Mouse (Mus musculus) lung, embryonic 16.5 days (tissue): Measurements from ENCODE around the gene Cxcl9. TPM values are rescaled to one million over a fixed set of nuclear protein-coding genes. Genes with fewer than 3 reads are reported as not detected.

Source experiments
- ATAC-seq: fragments of 200-750 bp; cut with Nextera tagmentation; 2 replicates; pipeline ENCODE4 v1.8.0; 2017; ENCODE audit warnings: low read depth, mild to moderate bottlenecking, moderate library complexity
- H3K27ac ChIP-seq: fragments of 300-500 bp; sonication (generic); 2 replicates; pipeline ENCODE4 v1.5.1; 2014; ENCODE audit warnings: mild to moderate bottlenecking, control low read depth, low read length
- H3K27me3 ChIP-seq: fragments of 300-500 bp; sonication (generic); 2 replicates; pipeline ENCODE4 v1.6.1; 2014; ENCODE audit warnings: low read depth, low read length, mixed read lengths; ENCODE audit not compliant: control insufficient read depth, insufficient read depth
- H3K36me3 ChIP-seq: fragments of 300-500 bp; sonication (generic); 2 replicates; pipeline ENCODE4 v1.6.1; 2014; ENCODE audit warnings: low read length; ENCODE audit not compliant: control insufficient read depth, insufficient read depth
- H3K4me1 ChIP-seq: fragments of 300-500 bp; sonication (generic); replicated peaks from 2 replicates; pipeline ENCODE4 v1.6.1; 2014; ENCODE audit warnings: low read length, mixed read lengths; ENCODE audit not compliant: control insufficient read depth, insufficient read depth
- H3K4me2 ChIP-seq: fragments of 300-500 bp; sonication (generic); 2 replicates; pipeline ENCODE4 v1.6.1; 2014; ENCODE audit warnings: low read depth, low read length, control low read depth
- H3K4me3 ChIP-seq: fragments of 300-500 bp; sonication (generic); 2 replicates; pipeline ENCODE4 v1.5.1; 2014; ENCODE audit warnings: mild to moderate bottlenecking, low read length, control low read depth
- H3K9ac ChIP-seq: fragments of 300-500 bp; sonication (generic); 2 replicates; pipeline ENCODE4 v1.6.1; 2014; ENCODE audit warnings: low read length, control low read depth
- H3K9me3 ChIP-seq: fragments of 300-500 bp; sonication (generic); 2 replicates; pipeline ENCODE4 v1.6.1; 2016; ENCODE audit warnings: low read length; ENCODE audit not compliant: control insufficient read depth
- WGBS: fragments of 180-500 bp; shearing (Covaris S2); extraction: QIAGEN DNeasy Blood & Tissue Kit; methylation state at CpG from one replicate; pipeline ENCODE4 v1.1.7; 2014; 5-methylcytosine and 5-hydroxymethylcytosine counted together
- polyA plus RNA-seq: library from polyadenylated mRNA; unstranded; fragments of >200 nt; fragmentation: Nextera tagmentation; extraction: Ambion mirVana; gene quantifications from 2 replicates; pipeline ENCODE4 v1.2.1, GENCODE M21; 2015

The Cxcl9 gene
- polyA plus RNA-seq: not detected in 2 replicates

GRCm38 (mm10) chr5:92327929-92328328 is at the start of gene Cxcl9:
Gene Cxcl9 (minus strand): TSS chr5:92328079.
- ATAC-seq: no peak
- Histone ChIP-seq H3K9me3 (no peaks in the 10 kb centered on the region), H3K9ac (no peak within 1 kb of the TSS), H3K4me3 (no peak within 1 kb of the TSS), H3K4me2 (no peak within 1 kb of the TSS), H3K27ac (no peak within 1 kb of the TSS), H3K27me3 (no peaks in the 10 kb centered on the region), H3K4me1 (peaks cover 9% of the 10 kb centered on the region), H3K36me3 (no peaks in the 10 kb centered on the region)
- 76% methylated on average over 7 of the region's 7 CpGs for WGBS

- WGBS: 13% methylated on average over 13 of the region's 13 CpGs
- Histone ChIP-seq H3K36me3 (no peaks in the 10 kb centered on the region), H3K4me2 (peak overlapping the region; percentile 15; the same call in 1 of the 2 replicates), H3K4me3 (no peak overlapping the region), H3K4me1 (no peaks in the 10 kb centered on the region), H3K27ac (no peak overlapping the region), H3K27me3 (no peaks in the 10 kb centered on the region), H3K9me3 (no peaks in the 10 kb centered on the region), H3K9ac (no peak overlapping the region)
- ATAC-seq: no peak
These were observed 49.0 kb upstream of the Cxcl9 start for GRCm38 (mm10) chr5:92376795-92377405.

GRCm38 (mm10) chr5:92375368-92375767 is 47.5 kb upstream of the Cxcl9 start:
- WGBS: 71% methylated on average over 17 of the region's 17 CpGs
- Histone ChIP-seq H3K4me2 (no peak overlapping the region), H3K27me3 (no peaks in the 10 kb centered on the region), H3K9me3 (no peaks in the 10 kb centered on the region), H3K36me3 (no peaks in the 10 kb centered on the region), H3K9ac (no peak overlapping the region), H3K27ac (no peak overlapping the region), H3K4me1 (no peaks in the 10 kb centered on the region), H3K4me3 (no peak overlapping the region)
- peak; percentile 28; the same call in 1 of the 2 replicates for ATAC-seq

- Histone ChIP-seq H3K9ac (no peak overlapping the region), H3K27me3 (no peaks in the 10 kb centered on the region), H3K4me2 (no peak overlapping the region), H3K4me3 (no peak overlapping the region), H3K27ac (peak overlapping the region; percentile 33; the same call in 1 of the 2 replicates), H3K36me3 (no peaks in the 10 kb centered on the region), H3K4me1 (no peaks in the 10 kb centered on the region), H3K9me3 (no peaks in the 10 kb centered on the region)
- 27% methylated on average over 6 of the region's 6 CpGs for WGBS
- peak; percentile 47; the same call in 1 of the 2 replicates for ATAC-seq
These were observed 46.9 kb upstream of the Cxcl9 start for GRCm38 (mm10) chr5:92374721-92375142.

GRCm38 (mm10) chr5:92372605-92373004 is 44.7 kb upstream of the Cxcl9 start:
- H3K9ac ChIP-seq: no peak overlapping the region

GRCm38 (mm10) chr5:92371361-92371976 is 43.6 kb upstream of the Cxcl9 start:
- 83% methylated on average over 14 of the region's 14 CpGs for WGBS

More at GRCm38 (mm10) chr5:92372605-92373004, 44.7 kb upstream of the Cxcl9 start:
- no peak overlapping the region for H3K4me3 ChIP-seq
- 20% methylated on average over 2 of the region's 2 CpGs for WGBS
- ATAC-seq: no peak
- H3K36me3 ChIP-seq: no peaks in the 10 kb centered on the region
- H3K27me3 ChIP-seq: no peaks in the 10 kb centered on the region
- H3K4me1 ChIP-seq: no peaks in the 10 kb centered on the region
- no peak overlapping the region for H3K4me2 ChIP-seq
- no peak overlapping the region for H3K27ac ChIP-seq
- H3K9me3 ChIP-seq: no peaks in the 10 kb centered on the region

GRCm38 (mm10) chr5:92370891-92371290 is 43.0 kb upstream of the Cxcl9 start:
- H3K27ac ChIP-seq: no peak overlapping the region
- H3K27me3 ChIP-seq: no peaks in the 10 kb centered on the region
- no peak for ATAC-seq
- H3K4me1 ChIP-seq: no peaks in the 10 kb centered on the region
- no peaks in the 10 kb centered on the region for H3K36me3 ChIP-seq
- no peaks in the 10 kb centered on the region for H3K9me3 ChIP-seq
- no peak overlapping the region for H3K4me2 ChIP-seq
- no peak overlapping the region for H3K9ac ChIP-seq
- no peak overlapping the region for H3K4me3 ChIP-seq
- WGBS: 82% methylated on average over 6 of the region's 6 CpGs

More at GRCm38 (mm10) chr5:92371361-92371976, 43.6 kb upstream of the Cxcl9 start:
- no peak overlapping the region for H3K4me2 ChIP-seq
- H3K4me3 ChIP-seq: no peak overlapping the region
- no peaks in the 10 kb centered on the region for H3K9me3 ChIP-seq
- no peak overlapping the region for H3K27ac ChIP-seq
- no peak for ATAC-seq
- H3K27me3 ChIP-seq: no peaks in the 10 kb centered on the region
- no peak overlapping the region for H3K9ac ChIP-seq
- no peaks in the 10 kb centered on the region for H3K36me3 ChIP-seq
- no peaks in the 10 kb centered on the region for H3K4me1 ChIP-seq

- Histone ChIP-seq H3K36me3 (no peaks in the 10 kb centered on the region), H3K27me3 (no peaks in the 10 kb centered on the region), H3K4me2 (no peak overlapping the region), H3K9ac (no peak overlapping the region), H3K4me3 (no peak overlapping the region), H3K27ac (no peak overlapping the region), H3K4me1 (no peaks in the 10 kb centered on the region), H3K9me3 (no peaks in the 10 kb centered on the region)
- 64% methylated on average over 6 of the region's 6 CpGs for WGBS
- ATAC-seq: no peak
These were observed 42.5 kb upstream of the Cxcl9 start for GRCm38 (mm10) chr5:92370392-92370791.

- peak; percentile 79; the same call in 1 of the 2 replicates for ATAC-seq
- Histone ChIP-seq H3K27ac (no peak overlapping the region), H3K36me3 (no peaks in the 10 kb centered on the region), H3K4me1 (no peaks in the 10 kb centered on the region), H3K9me3 (no peaks in the 10 kb centered on the region), H3K4me3 (no peak overlapping the region), H3K27me3 (no peaks in the 10 kb centered on the region), H3K9ac (no peak overlapping the region), H3K4me2 (no peak overlapping the region)
- WGBS: 60% methylated on average over 13 of the region's 13 CpGs
These were observed 41.5 kb upstream of the Cxcl9 start for GRCm38 (mm10) chr5:92369151-92369994.
